Mouse (Mus musculus): ENCODE data around the gene Fsd1l. TPM values are rescaled to one million over a fixed set of nuclear protein-coding genes. Genes with fewer than 3 reads are reported as not detected.

Fsd1l gene
- 2.3 TPM for polyA plus RNA-seq (2014; fragmentation: Illumina TruSeq; extraction: RNeasy Lipid Tissue Mini Kit (QIAGEN cat#74804); ENCODE audit: insufficient read depth, low read depth, low replicate concordance)

DNA sequence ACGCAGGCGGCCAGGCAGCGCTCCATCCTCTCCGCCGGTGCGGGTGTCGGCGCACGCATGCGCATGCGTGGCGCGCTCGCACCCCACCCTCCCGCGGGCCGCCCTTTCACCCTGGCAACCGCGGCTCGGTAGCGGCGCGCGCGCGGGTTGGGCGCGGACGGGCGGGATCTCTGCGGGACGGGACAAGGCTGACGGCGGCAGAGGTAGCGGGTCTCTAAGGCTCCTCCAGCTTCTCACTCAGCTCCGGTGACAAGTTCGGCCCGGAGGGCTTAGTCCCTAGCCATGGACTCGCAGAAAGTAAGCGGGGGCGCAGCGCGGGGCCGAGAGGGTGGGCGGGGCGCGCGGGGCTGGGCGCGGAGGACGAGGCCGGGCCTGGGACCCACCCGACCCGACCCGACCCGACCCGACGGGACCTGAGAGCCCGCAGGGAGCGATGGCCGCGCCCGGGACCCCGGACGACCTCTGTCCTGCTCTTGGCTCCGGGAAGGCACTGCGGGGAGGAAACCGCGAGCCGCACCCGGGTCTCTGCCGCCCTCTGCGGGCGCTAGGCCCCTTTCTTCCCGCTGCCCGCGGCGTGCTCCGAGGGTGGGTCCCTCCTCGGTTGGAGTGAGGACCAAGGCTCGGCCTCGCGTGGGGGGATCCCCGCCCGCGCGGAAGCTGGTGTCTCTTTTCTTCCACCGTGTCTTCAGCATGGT, at the start of gene Fsd1l:
Gene Fsd1l, plus strand, starts transcription at position 156 of the 695 bp plus-strand sequence.

GRCm38 (mm10) chr4:53713704-53714050, 82.4 kb downstream of the Fsd1l start, which contains the start of gene Fktn:
Gene Fktn (plus strand): TSS chr4:53713998.

Other genes with a start within 250 kb of the Fsd1l start
- 31.1 TPM for gene Slc44a1, start 191.1 kb upstream of the Fsd1l start, polyA plus RNA-seq (2014; fragmentation: Illumina TruSeq; extraction: RNeasy Lipid Tissue Mini Kit (QIAGEN cat#74804); ENCODE audit: insufficient read depth, low read depth, low replicate concordance)
- gene Fktn, start 82.5 kb downstream of the Fsd1l start, polyA plus RNA-seq (2014; fragmentation: Illumina TruSeq; extraction: RNeasy Lipid Tissue Mini Kit (QIAGEN cat#74804); ENCODE audit: insufficient read depth, low read depth, low replicate concordance) = 4.9 TPM
- 0.10 TPM for gene Tal2, start 148.2 kb downstream of the Fsd1l start, polyA plus RNA-seq (2014; fragmentation: Illumina TruSeq; extraction: RNeasy Lipid Tissue Mini Kit (QIAGEN cat#74804); ENCODE audit: insufficient read depth, low read depth, low replicate concordance)
- gene Tmem38b, start 194.6 kb downstream of the Fsd1l start, polyA plus RNA-seq (2014; fragmentation: Illumina TruSeq; extraction: RNeasy Lipid Tissue Mini Kit (QIAGEN cat#74804); ENCODE audit: insufficient read depth, low read depth, low replicate concordance) = 20.4 TPM